Mouse (Mus musculus) C2C12 (cell line): ENCODE measurements around the gene Thbs3.

ENCODE experiments used
- CTCF ChIP-seq: IDR thresholded peaks from one replicate; pipeline ENCODE4 v1.5.1; 2011; ENCODE audit not compliant: control insufficient read depth, insufficient read depth, insufficient read length
- MAX ChIP-seq: IDR thresholded peaks from one replicate; pipeline ENCODE4 v1.6.1; 2011; ENCODE audit warnings: mild to moderate bottlenecking, control low read depth
- MYOD1 ChIP-seq: IDR thresholded peaks from one replicate; pipeline ENCODE4 v1.6.1; 2011; ENCODE audit warnings: low read depth; ENCODE audit not compliant: control insufficient read depth, insufficient read length
- MYOG ChIP-seq: IDR thresholded peaks from one replicate; pipeline ENCODE4 v1.6.1; 2011; ENCODE audit not compliant: control insufficient read depth, insufficient read length; ENCODE audit errors: extremely low read depth
- USF1 ChIP-seq: IDR thresholded peaks from one replicate; pipeline ENCODE4 v1.6.1; 2011; ENCODE audit warnings: low read depth, mild to moderate bottlenecking, control low read depth, moderate library complexity

GRCm38 (mm10) chr3:89174844-89175243, 40.1 kb upstream of the Thbs3 start:
- TF ChIP-seq CTCF = no peak
- TF ChIP-seq MYOG = no peak
- no peak for TF ChIP-seq MAX
- no peak for TF ChIP-seq MYOD1
- no peak for TF ChIP-seq USF1
